Mouse (Mus musculus) heart, embryonic 13.5 days (tissue): ENCODE measurements around the gene Zfp593. TPM values are rescaled to one million over a fixed set of nuclear protein-coding genes. Genes with fewer than 3 reads are reported as not detected.

Experiments used
- ATAC-seq: fragments of 200-750 bp; cut with Nextera tagmentation; 2 replicates; pipeline ENCODE4 v1.8.0; 2017; ENCODE audit warnings: moderate TSS enrichment; ENCODE audit not compliant: insufficient number of reproducible peaks, low FRiP score, low TSS enrichment; ENCODE audit errors: extremely low read depth
- H3K27ac ChIP-seq: fragments of 300-500 bp; sonication (generic); replicated peaks from 2 replicates; pipeline ENCODE4 v1.5.1; 2015; ENCODE audit warnings: moderate library complexity, mild to moderate bottlenecking, inconsistent platforms
- H3K27me3 ChIP-seq: fragments of 300-500 bp; sonication (generic); replicated peaks from 2 replicates; pipeline ENCODE4 v1.6.1; 2015; ENCODE audit warnings: mild to moderate bottlenecking, inconsistent platforms
- H3K36me3 ChIP-seq: fragments of 300-500 bp; sonication (generic); 2 replicates; pipeline ENCODE4 v1.6.1; 2015; ENCODE audit warnings: mild to moderate bottlenecking, inconsistent platforms
- H3K4me1 ChIP-seq: fragments of 300-500 bp; sonication (generic); 2 replicates; pipeline ENCODE4 v1.6.1; 2015; ENCODE audit warnings: inconsistent platforms
- H3K4me2 ChIP-seq: fragments of 300-500 bp; sonication (generic); 2 replicates; pipeline ENCODE4 v1.6.1; 2015; ENCODE audit warnings: inconsistent platforms, mild to moderate bottlenecking, moderate library complexity
- H3K4me3 ChIP-seq: fragments of 300-500 bp; sonication (generic); 2 replicates; pipeline ENCODE4 v1.5.1; 2015; ENCODE audit warnings: moderate library complexity, mild to moderate bottlenecking, inconsistent platforms
- H3K9ac ChIP-seq: fragments of 300-500 bp; sonication (generic); 2 replicates; pipeline ENCODE4 v1.6.1; 2015; ENCODE audit warnings: inconsistent platforms, mild to moderate bottlenecking, moderate library complexity
- H3K9me3 ChIP-seq: fragments of 300-500 bp; sonication (generic); 2 replicates; pipeline ENCODE4 v1.6.1; 2016; ENCODE audit warnings: inconsistent platforms
- WGBS: fragments of 180-500 bp; shearing (Covaris S2); methylation state at CpG from one replicate; pipeline ENCODE4 v1.1.7; 2015; ENCODE audit warnings: mixed read lengths; 5-methylcytosine and 5-hydroxymethylcytosine counted together
- polyA plus RNA-seq: library from polyadenylated mRNA; unstranded; fragments of >200 nt; fragmentation: Nextera tagmentation; extraction: Ambion mirVana; gene quantifications from 2 replicates; pipeline ENCODE4 v1.2.1, GENCODE M21; 2015

Gene Zfp593
- polyA plus RNA-seq, 1 experiment from 2014 or later, result 9.2 TPM

DNA sequence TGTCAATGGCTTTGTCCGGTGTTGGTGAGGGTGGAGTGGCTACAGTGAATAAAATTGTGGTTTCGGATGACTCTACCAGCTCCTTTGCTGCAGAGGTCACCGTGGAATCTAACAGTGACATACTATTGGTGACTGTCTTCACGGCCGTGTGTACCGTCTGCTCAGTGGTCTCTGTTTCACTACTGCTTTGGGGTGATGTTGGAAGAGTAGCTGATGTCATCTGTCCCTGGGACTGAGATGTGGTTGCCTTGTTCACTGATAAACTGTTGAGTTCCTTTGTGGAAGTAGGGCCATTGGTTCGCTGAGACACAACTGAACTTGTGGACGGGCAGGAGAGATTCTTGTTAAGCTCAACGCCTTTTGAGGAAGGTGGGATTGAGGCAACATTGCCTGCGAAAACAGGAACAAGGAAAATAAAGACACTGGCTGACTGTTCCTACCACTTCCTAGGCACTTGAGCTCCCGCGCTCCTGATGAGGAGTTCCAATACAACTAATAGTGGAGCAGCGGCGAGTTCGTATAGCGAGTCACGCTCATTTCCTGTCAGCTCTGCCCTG, 42.0 kb downstream of the Zfp593 start:
- 80% methylated on average over 17 of the region's 17 CpGs for WGBS

DNA sequence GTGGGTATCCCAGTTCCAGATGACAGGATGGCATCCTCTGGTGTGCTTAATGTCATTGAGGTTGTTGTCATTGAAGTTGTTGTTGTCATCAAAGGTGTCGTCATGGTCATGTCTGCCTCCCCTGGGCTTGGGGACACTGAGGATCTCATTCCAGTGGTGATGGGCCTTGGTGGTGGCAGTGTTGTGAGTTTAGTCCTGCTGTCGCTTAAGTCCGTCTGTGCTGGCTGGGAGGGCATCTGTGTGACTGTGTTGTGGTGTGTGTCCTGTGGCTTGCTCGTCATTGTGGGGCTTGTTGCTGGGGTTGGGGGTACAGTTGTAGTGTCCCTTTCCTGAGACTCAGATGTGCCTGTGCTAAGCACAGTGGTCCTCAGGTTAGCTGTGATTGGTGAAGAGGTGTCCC, 42.5 kb downstream of the Zfp593 start, which contains the start of gene Gm7534:
Gene Gm7534, minus strand, starts transcription at position 101 of the 400 bp plus-strand sequence.
- no peaks in the 10 kb centered on the region for H3K36me3 ChIP-seq
- no peak for ATAC-seq
- H3K4me2 ChIP-seq, result no peak within 1 kb of the TSS
- H3K27ac ChIP-seq, result no peak within 1 kb of the TSS
- H3K9ac ChIP-seq, result no peak within 1 kb of the TSS
- WGBS, result 77% methylated on average over 4 of the region's 4 CpGs
- H3K27me3 ChIP-seq, result no peaks in the 10 kb centered on the region
- no peaks in the 10 kb centered on the region for H3K4me1 ChIP-seq
- no peaks in the 10 kb centered on the region for H3K9me3 ChIP-seq
- no peak within 1 kb of the TSS for H3K4me3 ChIP-seq

More for the DNA sequence above, 42.0 kb downstream of the Zfp593 start:
- no peak for ATAC-seq
- Histone ChIP-seq H3K4me2 (no peak overlapping the region), H3K4me1 (peaks cover under 1% of the 10 kb centered on the region; the same call in 1 of the 2 replicates), H3K36me3 (no peaks in the 10 kb centered on the region), H3K27me3 (peaks cover 3% of the 10 kb centered on the region; the same call in 1 of the 2 replicates), H3K27ac (no peak overlapping the region), H3K9ac (no peak overlapping the region), H3K4me3 (no peak overlapping the region), H3K9me3 (no peaks in the 10 kb centered on the region)

DNA sequence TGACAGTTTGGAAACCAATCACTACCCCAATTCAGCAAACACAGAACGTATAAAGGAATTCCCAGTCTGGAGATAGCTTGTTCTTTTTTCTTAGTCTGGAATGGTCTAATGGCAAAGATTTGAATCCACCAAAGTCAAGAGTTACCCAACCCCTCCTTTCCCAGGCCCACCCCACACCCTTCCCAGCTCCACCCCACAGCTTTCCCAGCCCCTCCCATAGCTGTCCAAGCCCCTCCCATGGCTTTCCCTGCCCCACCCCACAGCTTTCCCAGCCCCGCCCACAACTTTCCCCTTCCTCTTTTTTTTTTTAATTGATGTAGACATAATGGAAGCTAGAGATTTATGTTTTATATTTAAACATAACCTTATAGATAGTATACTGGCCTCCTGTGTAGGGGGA, 46.0 kb downstream of the Zfp593 start:
- Histone ChIP-seq H3K9ac (no peak overlapping the region), H3K27ac (no peak overlapping the region), H3K9me3 (no peaks in the 10 kb centered on the region), H3K27me3 (no peaks in the 10 kb centered on the region), H3K4me1 (no peaks in the 10 kb centered on the region), H3K4me3 (no peak overlapping the region), H3K36me3 (no peaks in the 10 kb centered on the region), H3K4me2 (no peak overlapping the region)
- 59% methylated on average over 2 of the region's 2 CpGs for WGBS
- no peak for ATAC-seq

Other genes with a start within 250 kb of the Zfp593 start
- 31.0 and 33.6 TPM in 2 replicates for gene Dhdds, start 244.7 kb downstream of the Zfp593 start, polyA plus RNA-seq
- gene Lin28a, start 226.8 kb downstream of the Zfp593 start, polyA plus RNA-seq, result 0.25 and 0.27 TPM in 2 replicates
- not detected in 2 replicates for gene Zfp683, start 191.8 kb downstream of the Zfp593 start, polyA plus RNA-seq
- 0.46 TPM in 1 of 2 replicates, not detected in the other for gene Crybg2, start 184.8 kb downstream of the Zfp593 start, polyA plus RNA-seq
- 7.6 and 7.7 TPM in 2 replicates for gene Cd52, start 150.5 kb downstream of the Zfp593 start, polyA plus RNA-seq
- 1.7 and 2.1 TPM in 2 replicates for gene Ubxn11, start 143.0 kb downstream of the Zfp593 start, polyA plus RNA-seq
- 198 and 202 TPM in 2 replicates for gene Sh3bgrl3, start 116.8 kb downstream of the Zfp593 start, polyA plus RNA-seq
- gene Cep85, start 58.5 kb downstream of the Zfp593 start, polyA plus RNA-seq, result 25.8 and 28.3 TPM in 2 replicates
- not detected in 2 replicates for gene Gm7534, start 42.6 kb downstream of the Zfp593 start, polyA plus RNA-seq
- gene Catsper4, start 18.2 kb downstream of the Zfp593 start, polyA plus RNA-seq, result not detected in 2 replicates
- 1.3 and 1.5 TPM in 2 replicates for gene Cnksr1, start 7.2 kb downstream of the Zfp593 start, polyA plus RNA-seq
- 0.17 and 0.21 TPM in 2 replicates for gene E130218I03Rik, start 1.9 kb downstream of the Zfp593 start, polyA plus RNA-seq
- gene Gm30191, start 1.3 kb upstream of the Zfp593 start, polyA plus RNA-seq, result not detected in 2 replicates
- 4.3 and 5.0 TPM in 2 replicates for gene Grrp1, start 8.5 kb upstream of the Zfp593 start, polyA plus RNA-seq
- 13.4 and 13.5 TPM in 2 replicates for gene Pdik1l, start 42.3 kb upstream of the Zfp593 start, polyA plus RNA-seq
- gene Trim63, start 69.5 kb upstream of the Zfp593 start, polyA plus RNA-seq, result 108 and 136 TPM in 2 replicates
- 0.11 and 0.19 TPM in 2 replicates for gene Slc30a2, start 97.6 kb upstream of the Zfp593 start, polyA plus RNA-seq
- gene Extl1, start 138.3 kb upstream of the Zfp593 start, polyA plus RNA-seq, result 2.7 and 3.3 TPM in 2 replicates
- gene Pafah2, start 150.7 kb upstream of the Zfp593 start, polyA plus RNA-seq, result 9.0 and 9.9 TPM in 2 replicates
- gene Stmn1, start 222.7 kb upstream of the Zfp593 start, polyA plus RNA-seq, result 988 and 1,051 TPM in 2 replicates